Mouse (Mus musculus): Measurements from ENCODE around the gene Efna2.

DNA sequence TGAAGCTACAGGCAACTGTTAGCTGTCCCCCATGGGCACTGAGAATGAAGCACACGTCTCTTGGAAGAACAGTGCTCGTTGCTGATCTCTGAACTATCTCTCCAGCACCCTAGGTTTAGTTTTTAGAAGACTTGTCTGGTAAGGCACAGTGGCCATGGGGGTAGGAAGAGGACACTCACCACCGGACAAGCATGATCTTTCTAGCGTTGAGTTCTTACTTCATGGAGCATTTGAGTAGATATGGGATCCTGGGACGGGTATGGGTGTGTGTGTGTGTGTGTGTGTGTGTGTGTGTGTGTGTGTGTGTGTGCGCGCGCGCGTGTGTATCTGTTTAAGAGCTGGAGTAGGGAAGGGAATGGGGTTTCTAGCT, 38.6 kb upstream of the Efna2 start, which contains the start of gene Cbarp:
- no peak for TF ChIP-seq CTCF (IDR thresholded peaks at IDR 0.05; ENCODE audit: low read depth, low read length)
- no peak for TF ChIP-seq EP300 (IDR thresholded peaks at IDR 0.05; ENCODE audit: insufficient read depth, low read depth, low read length)

All from ES-Bruce4 (cell line).